Mouse (Mus musculus) urinary bladder, postnatal 36 days (tissue): ENCODE data around the gene Dennd2a.

Experiments
- DNase-seq, 2 experiments: peaks; one replicate each; pipeline ENCODE4 v3.0.0; 2022; ENCODE audit warnings: low spot score in 2 of 2, mixed read lengths in 1 of 2

Gene Dennd2a

GRCm38 (mm10) chr6:39556900-39557659, 587 bp downstream of the Dennd2a start:
- DNase-seq, result peak; percentile 17 to 26

GRCm38 (mm10) chr6:39555648-39555945, 2.1 kb downstream of the Dennd2a start:
- no peak for DNase-seq

- peak in 1 of 2 experiments; percentile 7 for DNase-seq
Measured at GRCm38 (mm10) chr6:39554888-39555647, 2.6 kb downstream of the Dennd2a start.

GRCm38 (mm10) chr6:39551981-39552636, 5.6 kb downstream of the Dennd2a start:
- no peak for DNase-seq

- DNase-seq, result no peak
Measured at GRCm38 (mm10) chr6:39548030-39548429, 9.6 kb downstream of the Dennd2a start.

GRCm38 (mm10) chr6:39545474-39545873, 12.2 kb downstream of the Dennd2a start:
- no peak for DNase-seq

- peak in 1 of 2 experiments; percentile 25 for DNase-seq
Measured at GRCm38 (mm10) chr6:39543769-39544420, 13.8 kb downstream of the Dennd2a start.

- DNase-seq, result peak; percentile 30 to 61
Measured at GRCm38 (mm10) chr6:39542631-39543597, 14.8 kb downstream of the Dennd2a start.

GRCm38 (mm10) chr6:39540563-39540962, 17.1 kb downstream of the Dennd2a start:
- no peak for DNase-seq

GRCm38 (mm10) chr6:39539679-39540155, 17.9 kb downstream of the Dennd2a start:
- DNase-seq, result peak in 1 of 2 experiments; percentile 15

- no peak for DNase-seq
Measured at GRCm38 (mm10) chr6:39538227-39538626, 19.4 kb downstream of the Dennd2a start.

- DNase-seq, result no peak
Measured at GRCm38 (mm10) chr6:39537276-39537675, 20.4 kb downstream of the Dennd2a start.

GRCm38 (mm10) chr6:39536621-39537020, 21.0 kb downstream of the Dennd2a start:
- no peak for DNase-seq

GRCm38 (mm10) chr6:39534944-39535343, 22.7 kb downstream of the Dennd2a start:
- DNase-seq, result no peak

GRCm38 (mm10) chr6:39528671-39529535, 28.8 kb downstream of the Dennd2a start:
- peak in 1 of 2 experiments; percentile 54 for DNase-seq

- DNase-seq, result no peak
Measured at GRCm38 (mm10) chr6:39527811-39528210, 29.9 kb downstream of the Dennd2a start.

- no peak for DNase-seq
Measured at GRCm38 (mm10) chr6:39527337-39527784, 30.3 kb downstream of the Dennd2a start.

- no peak for DNase-seq
Measured at GRCm38 (mm10) chr6:39526797-39527196, 30.9 kb downstream of the Dennd2a start.

- DNase-seq, result no peak
Measured at GRCm38 (mm10) chr6:39523161-39523560, 34.5 kb downstream of the Dennd2a start.

GRCm38 (mm10) chr6:39522425-39522824, 35.2 kb downstream of the Dennd2a start:
- DNase-seq, result peak in 1 of 2 experiments; percentile 9
